Mouse (Mus musculus): ENCODE measurements around the gene Dhx35.

Gene Dhx35

DNA sequence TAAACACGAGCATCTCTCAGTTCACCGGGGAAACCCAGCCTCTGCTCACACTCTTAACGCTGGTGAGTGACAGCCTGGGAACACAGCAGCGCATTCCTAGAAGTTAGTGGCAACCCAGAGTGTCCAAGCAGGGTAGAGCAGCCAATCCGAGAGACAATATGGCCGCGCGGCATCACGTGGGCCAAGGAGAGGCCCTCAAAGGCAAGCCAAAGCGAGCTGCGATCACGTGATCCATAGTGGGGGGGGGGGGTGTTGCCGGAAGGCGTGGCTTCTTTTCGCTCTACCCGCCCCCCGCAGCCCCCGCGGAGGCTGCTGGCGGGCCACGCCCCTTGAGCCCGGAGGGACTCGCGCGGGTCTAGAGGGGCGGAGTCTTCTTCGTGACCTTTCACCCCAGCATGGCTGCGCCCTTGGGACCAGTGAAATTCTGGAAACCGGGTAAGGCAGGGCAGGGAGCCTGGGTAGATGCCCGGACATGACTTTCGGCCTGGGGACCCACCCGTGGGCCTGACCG, at the start of gene Dhx35:
Gene Dhx35 (plus strand): TSS at position 314 of the 511 bp plus-strand sequence.
- peak; percentile 92 to 93 for DNase-seq (ENCODE audit: low spot score in 2 of 2)

- no peak for DNase-seq (ENCODE audit: low spot score in 2 of 2)
These were observed 49.5 kb upstream of the Dhx35 start for GRCm38 (mm10) chr2:158745049-158745482.

DNA sequence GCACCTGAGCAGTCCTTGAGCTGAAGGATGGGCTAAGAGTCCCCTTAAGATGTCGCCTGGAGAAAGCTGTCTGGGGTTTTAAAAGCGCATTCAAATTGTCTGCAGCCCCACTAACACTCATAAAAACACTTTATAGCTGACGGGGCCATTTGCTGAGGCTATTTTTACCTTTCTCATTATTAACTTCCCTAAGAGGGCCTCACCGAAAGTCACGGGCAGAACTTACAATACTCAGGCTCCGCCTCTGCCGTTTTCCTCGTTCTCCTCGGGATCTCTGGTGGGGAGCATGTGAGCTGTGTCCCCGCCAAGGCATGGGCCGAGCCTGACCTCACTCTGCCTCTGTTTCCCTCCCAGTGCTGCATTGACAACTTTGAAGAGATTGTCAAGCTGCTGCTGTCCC, 48.4 kb upstream of the Dhx35 start:
- no peak for DNase-seq (ENCODE audit: low spot score in 2 of 2)

- no peak for DNase-seq (ENCODE audit: low spot score in 2 of 2)
These were observed 45.2 kb upstream of the Dhx35 start for GRCm38 (mm10) chr2:158749366-158749765.

GRCm38 (mm10) chr2:158760231-158760630, 34.4 kb upstream of the Dhx35 start:
- no peak for DNase-seq (ENCODE audit: low spot score in 2 of 2)

- no peak for DNase-seq (ENCODE audit: low spot score in 2 of 2)
These were observed 32.3 kb upstream of the Dhx35 start for GRCm38 (mm10) chr2:158762339-158762738.

DNA sequence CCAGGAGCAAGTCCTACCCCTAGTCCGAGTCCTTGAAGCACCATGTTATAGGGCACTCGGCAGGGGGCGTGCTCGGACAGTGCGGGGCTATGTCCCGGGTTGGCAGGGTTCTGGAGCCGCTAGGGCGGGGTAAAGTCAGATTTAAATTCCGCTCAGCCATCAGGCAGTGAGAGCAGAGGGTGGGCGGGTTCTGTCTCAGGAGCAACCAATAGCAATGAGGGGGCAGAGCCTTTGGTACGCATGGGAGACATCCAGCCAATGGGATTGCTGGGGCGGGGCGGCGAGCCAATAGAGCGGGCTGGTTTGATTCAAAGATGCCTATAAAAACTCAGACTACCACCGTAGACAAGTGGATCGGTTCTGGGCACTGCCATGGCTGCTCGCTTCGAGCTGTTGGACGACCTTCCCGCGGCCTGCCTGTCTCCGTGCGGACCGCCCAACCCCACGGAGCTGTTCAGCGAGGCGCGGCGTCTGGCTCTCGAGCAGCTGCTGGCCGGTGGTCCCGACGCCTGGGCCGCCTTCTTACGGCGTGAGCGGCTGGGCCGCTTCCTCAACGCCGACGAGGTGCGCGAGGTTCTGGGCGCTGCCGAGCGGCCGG, 26.8 kb upstream of the Dhx35 start, which contains the start of gene Fam83d:
Gene Fam83d (plus strand): TSS at position 352 of the 598 bp plus-strand sequence.
- DNase-seq (ENCODE audit: low spot score in 2 of 2), result peak; percentile 94 to 95

- no peak for DNase-seq (ENCODE audit: low spot score in 2 of 2)
These were observed 26.3 kb upstream of the Dhx35 start for GRCm38 (mm10) chr2:158768350-158768749.

DNA sequence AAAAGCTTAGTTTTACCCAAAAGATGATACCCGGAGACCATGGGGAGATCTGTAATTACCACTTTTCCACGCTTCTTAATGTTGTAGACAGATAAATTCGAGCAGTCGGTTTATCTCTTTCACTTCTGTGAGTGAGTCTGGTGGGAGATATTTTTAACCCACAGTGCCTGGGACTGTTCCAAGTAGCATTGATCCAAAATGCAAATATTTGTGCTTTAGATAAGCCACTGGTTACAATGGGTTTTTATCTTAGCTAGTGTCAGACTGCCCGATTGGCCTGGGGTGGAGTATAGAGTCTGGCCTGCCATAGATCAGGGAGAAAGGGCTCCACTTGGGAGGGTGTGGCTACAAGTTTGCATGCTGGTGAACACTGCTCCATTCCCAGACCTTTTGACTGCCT, 25.8 kb upstream of the Dhx35 start:
- no peak for DNase-seq (ENCODE audit: low spot score in 2 of 2)

GRCm38 (mm10) chr2:158770126-158770757, 24.4 kb upstream of the Dhx35 start:
- DNase-seq (ENCODE audit: low spot score in 2 of 2), result no peak

DNA sequence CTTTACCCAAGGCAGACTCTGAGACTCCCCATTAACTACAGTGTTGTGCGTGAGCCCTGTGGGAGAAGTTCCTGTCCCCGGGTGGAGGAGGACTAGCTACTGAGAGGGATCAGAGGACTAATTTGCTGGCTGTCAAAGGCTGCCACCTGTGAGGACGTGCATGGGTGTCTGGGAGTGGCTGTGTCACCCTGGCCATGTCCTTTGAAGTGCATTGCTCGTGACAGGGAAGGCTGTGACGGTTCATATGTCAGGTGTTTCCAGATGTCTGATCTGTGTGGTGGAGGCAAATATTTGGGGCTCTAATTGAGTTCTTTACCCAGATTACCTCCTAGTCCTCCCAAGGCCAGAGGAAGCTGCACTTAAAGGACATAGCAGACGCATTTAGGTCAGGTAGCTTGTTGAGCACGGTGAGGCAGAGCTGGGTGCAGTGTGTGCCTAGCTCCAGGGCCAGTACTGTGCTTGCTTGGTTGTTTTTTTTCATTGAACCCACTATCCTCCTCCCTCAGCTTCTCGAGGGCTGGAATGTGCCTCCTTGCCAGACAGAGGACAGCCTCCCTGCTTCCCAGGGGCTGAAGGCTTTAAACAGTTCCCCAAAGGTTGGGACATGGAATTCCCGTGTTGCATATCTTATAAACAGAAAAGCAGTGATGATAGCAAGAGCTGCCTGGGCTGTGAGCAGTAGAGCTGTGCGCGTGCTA, 23.4 kb upstream of the Dhx35 start:
- DNase-seq (ENCODE audit: low spot score in 2 of 2), result no peak

GRCm38 (mm10) chr2:158772808-158773207, 21.8 kb upstream of the Dhx35 start:
- no peak for DNase-seq (ENCODE audit: low spot score in 2 of 2)

DNA sequence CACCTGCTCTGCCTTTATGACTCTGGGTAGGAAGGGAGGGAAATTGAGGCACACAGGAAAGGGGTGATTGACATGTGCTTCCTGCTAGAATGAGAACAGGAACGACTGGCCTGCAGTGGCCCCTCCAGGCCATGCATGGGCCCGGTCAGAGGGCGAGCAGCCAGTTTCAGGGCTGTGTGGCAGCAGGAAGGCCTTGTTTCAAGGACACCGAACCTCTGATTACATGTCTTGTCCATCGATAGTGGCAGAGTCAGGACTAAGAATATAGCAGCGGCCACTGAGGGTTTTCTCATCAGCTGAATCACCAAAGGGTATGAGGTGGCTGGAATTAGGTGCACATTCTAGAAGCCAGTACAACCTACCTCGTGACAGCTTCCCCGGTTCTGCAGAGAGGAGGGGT, 19.7 kb upstream of the Dhx35 start:
- DNase-seq (ENCODE audit: low spot score in 2 of 2), result no peak

GRCm38 (mm10) chr2:158776716-158777115, 17.9 kb upstream of the Dhx35 start:
- no peak for DNase-seq (ENCODE audit: low spot score in 2 of 2)

- DNase-seq (ENCODE audit: low spot score in 2 of 2), result no peak
These were observed 17.1 kb upstream of the Dhx35 start for GRCm38 (mm10) chr2:158777490-158777889.

DNA sequence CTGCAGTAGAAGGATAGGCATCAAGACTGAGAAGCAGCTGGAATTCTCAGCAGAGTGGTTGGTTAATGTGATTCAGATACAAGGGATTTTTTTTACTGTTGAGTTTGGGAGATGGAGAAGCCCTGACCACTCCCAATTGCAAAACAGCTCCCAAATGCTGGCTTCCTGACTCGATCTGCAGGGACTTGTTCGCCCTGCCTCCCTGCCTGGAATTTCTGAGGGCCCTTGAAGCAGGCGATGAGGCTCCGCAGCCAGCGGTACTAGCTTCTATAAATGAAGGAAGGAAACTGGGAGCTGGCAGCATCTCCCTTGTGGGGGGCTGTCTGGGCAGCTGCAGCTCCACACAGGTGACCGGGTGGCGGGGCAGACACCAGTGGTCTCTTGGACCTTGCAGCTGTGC, 16.3 kb upstream of the Dhx35 start:
- DNase-seq (ENCODE audit: low spot score in 2 of 2), result no peak

DNA sequence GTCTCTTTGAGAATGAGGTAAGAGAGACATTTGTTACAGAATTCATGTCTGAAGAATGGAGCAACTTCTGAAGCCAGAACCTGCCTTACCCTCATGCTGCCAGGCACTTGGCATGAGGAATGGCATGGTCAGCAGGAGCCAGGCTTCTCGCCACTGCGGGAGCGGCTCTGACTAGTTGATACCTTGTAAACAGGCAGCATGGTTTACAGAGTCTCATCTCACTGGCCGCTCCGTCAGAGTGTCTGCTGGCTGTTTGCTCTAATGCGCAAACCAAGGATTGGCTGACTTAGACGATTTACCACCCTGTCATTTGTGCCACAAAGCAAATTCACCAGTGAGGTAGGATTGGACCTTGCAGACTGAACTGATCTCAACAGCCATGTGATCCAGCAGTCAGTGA, 13.5 kb upstream of the Dhx35 start:
- DNase-seq (ENCODE audit: low spot score in 2 of 2), result no peak

DNA sequence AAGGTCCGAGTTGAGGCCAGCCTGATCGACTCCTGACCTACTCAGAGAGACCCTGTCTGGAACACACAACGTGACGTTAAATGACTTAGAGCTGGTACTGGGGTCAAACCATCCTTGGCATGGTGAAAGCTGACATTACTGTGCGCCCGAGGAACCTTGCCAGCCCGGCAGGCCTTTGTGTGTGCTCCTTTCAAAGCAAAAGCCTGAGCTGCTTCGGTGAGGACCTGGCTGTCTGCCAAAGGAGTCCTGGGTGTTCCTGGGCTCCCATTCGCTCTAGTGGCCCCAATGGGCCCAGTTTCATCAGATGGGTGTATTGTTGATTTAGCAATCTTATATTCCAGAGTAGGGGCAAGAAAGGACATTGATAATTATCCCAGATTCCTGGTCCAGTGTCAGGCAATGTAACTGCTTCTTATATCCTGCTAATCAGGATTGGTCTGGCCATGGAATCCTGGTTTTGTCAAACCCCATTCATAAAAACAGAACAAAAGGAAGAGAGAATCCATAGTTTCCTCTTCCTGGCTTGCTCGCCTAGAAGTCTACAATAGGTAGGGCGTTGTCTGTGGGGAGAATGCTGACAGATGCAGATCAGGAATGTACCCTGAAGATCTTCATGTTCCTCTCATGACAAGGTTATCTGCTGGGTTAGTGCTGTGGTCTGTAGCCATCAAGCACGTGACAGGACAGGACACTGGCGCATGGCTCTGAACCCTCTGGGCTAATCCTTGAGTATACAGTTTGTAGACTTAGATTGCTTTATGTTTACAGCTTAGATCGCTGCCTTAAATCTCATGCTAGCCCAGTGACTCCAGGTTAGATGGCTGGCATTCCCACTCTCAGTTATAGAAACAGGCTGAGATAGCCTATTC, 7.4 kb upstream of the Dhx35 start:
- DNase-seq (ENCODE audit: low spot score in 2 of 2), result no peak

DNA sequence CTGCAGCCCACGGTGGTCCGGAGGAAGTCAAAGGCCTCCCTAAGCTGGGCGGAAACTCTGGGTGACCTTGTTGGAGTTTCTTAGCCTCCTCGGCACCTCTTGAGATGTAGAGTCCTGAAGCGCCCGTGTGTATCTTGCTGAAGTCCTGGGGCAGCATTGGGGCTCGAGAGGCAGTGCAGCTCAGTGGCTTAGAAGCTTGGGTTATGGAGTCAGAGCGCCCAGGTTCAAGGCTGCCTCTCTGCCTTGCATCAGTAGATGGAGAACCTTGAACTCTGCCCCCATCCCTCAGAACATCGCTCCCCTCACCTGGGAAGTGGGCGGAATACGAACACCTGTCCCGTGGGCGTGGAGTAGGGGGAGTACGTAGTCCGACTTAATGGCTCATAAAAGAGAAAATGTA, 436 bp downstream of the Dhx35 start:
- DNase-seq (ENCODE audit: low spot score in 2 of 2), result peak in 1 of 2 experiments; percentile 22

DNA sequence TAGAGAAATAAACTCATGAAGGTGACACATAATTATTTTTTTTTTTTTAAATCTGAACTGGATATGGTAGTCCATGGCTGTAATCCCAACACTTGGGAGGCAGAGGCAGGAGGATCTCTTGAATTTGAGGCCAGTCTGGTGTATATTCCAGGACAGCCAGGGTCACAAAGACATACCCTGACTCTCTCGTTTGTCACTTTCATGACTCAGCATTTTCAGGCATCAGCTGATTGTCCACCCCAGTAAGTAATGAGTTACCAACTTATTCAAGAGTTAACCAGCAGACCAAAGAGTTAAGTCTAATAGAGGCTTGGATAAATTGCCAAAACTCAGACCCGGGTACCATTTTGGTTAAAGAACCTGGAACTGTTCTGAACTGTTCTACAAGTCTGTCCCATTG, 1.3 kb downstream of the Dhx35 start:
- DNase-seq (ENCODE audit: low spot score in 2 of 2), result no peak

- DNase-seq (ENCODE audit: low spot score in 2 of 2), result no peak
These were observed 4.7 kb downstream of the Dhx35 start for GRCm38 (mm10) chr2:158799328-158799727.

- DNase-seq (ENCODE audit: low spot score in 2 of 2), result no peak
These were observed 6.2 kb downstream of the Dhx35 start for GRCm38 (mm10) chr2:158800788-158801187.
